Mouse (Mus musculus) layer of hippocampus, adult 18-20 months (tissue): ENCODE data around the gene Vwde. TPM values are rescaled to one million over a fixed set of nuclear protein-coding genes. Genes with fewer than 3 reads are reported as not detected.

Experiments used
- DNase-seq, 2 experiments: peaks; one replicate each; pipeline ENCODE4 v3.0.0; 2022; ENCODE audit warnings: low spot score in 2 of 2
- long read RNA-seq: library from polyadenylated mRNA; stranded (forward); transcript quantifications from one replicate; pipeline ENCODE4 v2.0.0, GENCODE M21; 2021
- total RNA-seq, 2 experiments: library from RNA; stranded (reverse); gene quantifications; 2 replicates each; pipeline ENCODE4 v1.2.3; 2021

Gene Vwde
- total RNA-seq, result not detected
- long read RNA-seq, result 0 reads

DNA sequence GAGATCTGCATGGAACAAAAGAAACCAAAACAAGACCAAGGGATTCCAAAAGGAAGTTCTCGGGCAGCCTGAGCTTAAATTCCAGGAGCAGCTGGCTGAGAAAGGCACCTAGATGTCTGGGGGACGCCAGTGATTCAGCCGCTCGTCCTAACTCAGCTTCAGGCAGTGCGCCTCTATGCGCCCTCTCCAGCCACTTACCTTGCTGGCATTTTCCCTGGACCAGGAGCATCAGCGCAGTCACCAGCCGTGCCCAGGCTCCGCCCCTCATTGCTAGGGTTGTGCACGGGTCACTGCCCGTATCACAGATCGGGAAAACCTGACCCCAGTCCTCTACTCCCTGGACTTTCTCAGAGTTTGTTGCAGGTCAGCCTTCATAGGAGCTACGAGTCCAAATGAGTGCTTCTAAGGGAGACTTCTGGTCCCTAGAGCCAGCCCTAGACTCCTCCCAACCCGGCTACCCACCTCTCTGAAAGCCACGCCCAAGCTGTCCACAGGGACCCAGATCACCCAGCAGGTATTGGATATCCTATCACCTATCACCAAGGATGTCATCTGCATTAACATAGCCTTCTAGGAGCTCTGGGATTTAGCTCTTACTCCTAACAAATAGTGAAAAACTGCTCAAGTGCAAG, at the start of gene Vwde:
Vwde (minus strand) TSS at position 370 of the 632 bp plus-strand sequence.
- DNase-seq, result peak in 1 of 2 experiments; percentile 1

- no peak for DNase-seq
Observed at GRCm38 (mm10) chr6:13255341-13255740, 30.6 kb upstream of the Vwde start.

DNA sequence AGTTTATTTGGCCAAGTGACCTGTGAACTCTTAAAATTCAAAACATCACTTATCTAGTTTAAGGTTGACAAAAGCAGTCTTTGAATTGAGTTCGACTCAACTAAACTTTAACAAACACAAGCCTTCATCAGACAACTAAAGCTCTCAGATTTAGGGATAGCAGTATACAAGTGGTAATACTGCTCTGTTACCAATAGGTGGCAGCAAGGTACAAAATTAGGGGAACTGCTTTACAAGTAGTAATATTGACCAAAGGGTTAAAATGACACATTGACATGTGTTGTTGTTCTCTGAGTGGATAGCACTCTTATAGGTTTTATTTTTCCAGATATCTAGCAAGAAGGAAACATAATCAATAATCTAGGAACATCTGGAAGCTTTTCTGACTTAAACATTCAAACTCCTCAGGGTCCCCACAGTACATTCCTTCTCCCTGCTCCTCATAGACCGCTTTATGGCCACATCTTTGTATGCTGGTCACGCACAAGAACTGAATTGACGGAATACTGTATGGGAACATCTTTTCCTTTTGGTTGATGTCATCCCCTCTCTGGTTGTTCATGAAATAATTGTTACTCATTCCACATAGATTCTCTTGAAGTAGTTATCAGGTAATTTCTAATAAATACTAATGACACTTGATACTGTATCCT, 23.7 kb upstream of the Vwde start:
- peak in 1 of 2 experiments; percentile 14 for DNase-seq

GRCm38 (mm10) chr6:13206157-13206556, 18.6 kb downstream of the Vwde start:
- no peak for DNase-seq

GRCm38 (mm10) chr6:13197486-13197885, 27.3 kb downstream of the Vwde start:
- no peak for DNase-seq

DNA sequence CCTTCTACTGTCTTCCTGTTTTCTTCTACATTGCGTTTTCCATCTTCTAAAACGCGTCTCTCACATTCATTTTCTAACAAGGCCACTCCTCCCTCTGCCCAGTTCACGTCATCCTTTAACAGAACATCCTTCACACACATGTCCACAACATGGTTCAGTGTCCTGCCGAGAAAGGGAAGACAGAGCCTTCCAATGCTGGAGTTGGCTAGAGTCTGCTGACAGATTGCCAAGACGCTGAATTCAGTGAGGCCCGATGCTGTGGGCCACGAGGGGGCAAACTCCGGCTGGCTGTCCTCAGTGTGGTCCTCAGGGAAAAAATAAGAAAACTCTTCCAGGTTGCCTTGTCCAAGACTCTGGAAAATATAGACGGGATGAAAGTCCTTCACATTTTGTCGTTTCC, 37.9 kb downstream of the Vwde start:
- no peak for DNase-seq

GRCm38 (mm10) chr6:13180061-13180460, 44.7 kb downstream of the Vwde start:
- no peak for DNase-seq

DNA sequence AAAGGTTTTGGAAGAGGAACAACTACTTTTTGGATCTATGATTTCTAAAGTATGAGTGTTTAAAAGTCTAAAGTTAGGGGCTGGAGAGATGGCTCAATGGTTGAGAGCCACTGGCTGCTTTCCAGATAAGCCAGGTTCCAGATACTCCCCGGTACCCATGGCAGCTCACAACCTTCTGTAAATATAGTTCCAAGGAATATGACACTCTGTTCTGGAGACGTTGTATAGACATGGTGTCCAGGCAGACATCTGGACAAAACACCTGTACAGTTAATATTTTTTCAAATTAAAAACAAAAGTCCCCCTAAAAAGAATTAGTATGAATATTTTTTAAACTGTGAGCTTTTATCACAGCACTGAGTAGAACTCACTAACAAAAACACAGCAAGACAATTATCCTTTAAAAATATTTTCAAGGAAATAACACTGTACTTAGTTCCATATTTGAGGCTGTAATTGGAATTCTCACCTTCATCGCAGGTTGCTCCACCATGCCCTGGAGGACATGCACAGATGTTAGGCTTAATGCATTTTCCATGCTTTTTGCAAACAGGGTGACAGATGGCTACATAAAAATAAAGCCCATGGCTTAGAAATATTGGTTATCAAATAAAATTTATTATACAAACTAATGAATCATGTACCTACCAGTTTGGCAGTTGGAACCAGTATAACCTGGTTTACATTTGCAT, 55.2 kb downstream of the Vwde start:
- no peak for DNase-seq

DNA sequence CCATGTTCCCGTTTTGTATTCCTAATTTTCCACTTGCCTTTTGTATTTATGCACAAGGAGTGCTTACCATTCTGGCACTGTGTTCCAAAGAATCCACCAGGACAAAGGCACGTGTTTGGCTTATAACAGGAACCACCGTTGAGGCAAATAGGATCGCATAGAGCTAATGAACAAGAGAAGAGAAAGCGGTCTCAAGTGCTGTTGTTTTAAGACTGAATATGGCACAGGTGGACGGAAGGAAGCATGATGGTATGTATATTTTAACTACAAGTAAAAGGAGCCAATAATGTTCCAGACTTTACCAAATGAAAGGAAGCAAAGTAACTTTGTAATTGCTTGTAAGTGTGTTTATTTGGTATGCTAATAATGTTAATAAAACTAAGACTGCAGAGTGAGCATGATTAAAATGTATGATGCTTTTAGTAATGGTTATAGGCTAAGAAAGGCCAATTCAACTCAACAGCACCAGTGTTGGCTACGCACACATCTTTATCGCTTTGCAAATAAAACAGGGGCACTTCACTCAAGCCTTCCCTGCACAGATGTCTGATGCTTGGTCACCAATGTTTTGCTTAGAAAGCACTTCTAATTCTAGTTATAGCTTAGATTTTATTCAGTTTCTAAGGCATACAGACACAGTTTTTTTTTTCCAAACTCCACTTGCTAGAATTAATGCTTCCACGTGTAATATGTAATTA, 58.4 kb downstream of the Vwde start:
- DNase-seq, result no peak

GRCm38 (mm10) chr6:13159437-13159836, 65.3 kb downstream of the Vwde start:
- peak in 1 of 2 experiments; percentile 26 for DNase-seq

DNA sequence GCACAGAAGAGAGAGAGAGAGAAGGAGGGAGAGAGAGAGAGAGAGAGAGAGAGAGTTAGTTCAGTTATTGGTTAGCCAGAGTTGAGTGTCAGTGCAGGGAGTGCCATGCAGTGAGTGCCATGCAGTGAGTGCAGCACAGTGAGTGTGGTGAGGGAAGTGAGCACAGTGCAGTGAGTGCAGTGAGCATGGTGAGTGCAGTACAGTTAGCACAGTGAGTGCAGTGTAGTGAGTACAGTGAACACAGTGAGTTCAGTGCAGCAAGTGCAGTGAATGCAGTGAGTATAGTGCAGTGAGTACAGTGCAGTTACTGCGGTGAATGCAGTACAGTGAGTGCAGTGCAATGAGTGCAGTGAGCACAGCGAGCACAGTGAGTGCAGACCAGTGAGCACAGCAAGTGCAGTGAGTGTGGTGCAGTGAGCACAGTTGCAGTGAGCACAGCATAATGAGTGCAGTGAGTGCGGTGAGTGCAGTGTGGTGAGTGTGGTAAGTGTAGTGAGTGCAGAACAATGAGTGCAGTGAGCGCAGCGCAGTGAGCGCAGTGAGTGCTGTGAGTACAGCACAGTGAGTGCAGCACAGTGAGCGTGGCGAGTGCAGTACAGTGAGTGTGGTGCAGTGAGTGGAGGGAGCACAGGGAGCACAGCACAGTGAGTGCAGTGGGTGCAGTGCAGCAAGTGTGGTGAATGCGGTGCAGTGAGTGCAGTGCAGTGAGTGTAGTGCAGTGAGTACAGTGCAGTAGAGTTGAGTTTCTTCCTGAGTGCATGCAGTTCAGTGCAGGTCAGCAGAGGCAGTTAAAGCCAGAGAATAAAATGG, 70.7 kb downstream of the Vwde start:
- DNase-seq, result no peak

DNA sequence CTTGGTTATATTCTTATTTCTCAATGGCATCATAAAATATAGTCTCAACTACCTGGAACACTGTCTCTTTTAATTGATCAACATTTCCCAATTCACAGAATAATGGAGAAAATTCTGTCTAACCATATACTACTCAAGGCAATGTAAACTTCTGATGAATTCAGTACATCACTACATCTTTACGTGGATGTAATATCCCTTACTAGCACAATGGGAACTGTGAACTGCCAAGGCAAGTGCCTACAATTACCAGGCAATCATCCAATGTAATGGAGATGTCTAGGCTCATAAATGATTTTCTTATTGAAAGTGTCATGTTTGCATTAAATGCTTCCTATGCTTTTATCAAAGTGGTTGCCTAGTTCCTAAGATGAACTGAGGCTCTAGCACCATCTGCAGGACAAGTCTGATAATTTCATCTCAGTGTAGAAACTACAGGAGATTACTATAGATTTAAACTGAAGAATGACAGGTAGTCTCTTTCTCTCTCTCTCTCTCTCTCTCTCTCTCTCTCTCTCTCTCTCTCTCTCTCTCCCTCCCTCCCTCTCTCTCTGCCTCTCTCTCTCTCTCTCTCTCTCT, 72.6 kb downstream of the Vwde start:
- peak; percentile 6 to 78 for DNase-seq

DNA sequence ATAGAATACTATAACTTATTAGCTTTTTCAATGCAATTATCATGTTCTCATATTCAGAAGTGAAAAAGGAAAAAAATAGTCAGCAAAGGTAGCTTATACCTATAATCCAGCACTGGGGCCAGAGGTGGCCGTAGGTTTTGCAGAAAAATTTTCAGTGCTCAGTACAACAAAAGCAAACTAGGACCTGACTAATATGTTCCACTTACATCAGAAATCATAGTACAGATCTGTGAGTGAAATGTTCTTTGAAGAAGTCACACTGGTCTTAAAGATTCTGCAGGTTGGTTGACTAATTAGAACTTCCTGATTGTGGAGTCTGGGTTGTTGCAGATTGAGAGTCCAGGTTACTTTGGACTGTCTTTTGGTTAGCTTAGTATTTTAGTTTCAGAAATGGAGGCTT, 87.5 kb downstream of the Vwde start:
- no peak for DNase-seq

GRCm38 (mm10) chr6:13108662-13109061, 116.1 kb downstream of the Vwde start:
- no peak for DNase-seq

Other genes with a start within 250 kb of the Vwde start
- gene Tmem106b, start 155.2 kb downstream of the Vwde start, total RNA-seq, result 100 to 1,000 TPM; 200 to 205 TPM